Mouse (Mus musculus): ENCODE results near the gene Il4i1. TPM values are rescaled to one million over a fixed set of nuclear protein-coding genes. Genes with fewer than 3 reads are reported as not detected.

Il4i1 gene
- polyA plus RNA-seq, 1 experiment: 71.7 TPM

DNA sequence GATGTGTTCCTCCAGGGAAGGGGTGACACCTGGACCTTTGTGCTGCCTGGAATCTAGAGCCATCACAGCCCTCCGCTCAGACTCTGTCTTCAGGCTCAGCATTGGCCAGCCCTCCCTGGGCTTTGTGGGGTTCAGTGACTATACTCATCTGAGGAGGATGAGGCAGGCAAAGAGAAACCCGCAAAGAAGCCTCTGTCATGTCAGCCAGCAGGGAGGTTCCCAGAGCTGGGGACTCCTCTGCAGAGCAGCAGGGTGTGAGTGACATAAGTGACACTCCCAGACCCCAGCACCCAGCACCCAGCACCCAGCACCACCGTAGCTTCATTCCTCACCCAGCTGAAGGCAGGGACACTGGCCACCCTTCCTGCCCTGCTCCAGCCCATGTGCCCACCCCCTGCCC is 26.7 kb upstream of the Il4i1 start:
- no peaks in the 10 kb centered on the region for H3K27me3 ChIP-seq (ENCODE audit: control insufficient read depth, insufficient read depth, low read length)
- no peaks in the 10 kb centered on the region for H3K4me1 ChIP-seq (replicated peaks; ENCODE audit: control insufficient read depth, insufficient read depth, low read length)
- no peaks in the 10 kb centered on the region for H3K36me3 ChIP-seq (ENCODE audit: control insufficient read depth, insufficient read depth, low read length)
- no peak overlapping the region for H3K27ac ChIP-seq (ENCODE audit: control insufficient read depth, insufficient read depth, low read length)
- no peak overlapping the region for H3K4me3 ChIP-seq (ENCODE audit: control insufficient read depth, insufficient read depth, low read length)
- TF ChIP-seq CTCF (IDR thresholded peaks at IDR 0.05; ENCODE audit: borderline replicate concordance, control insufficient read depth, extremely low read depth, insufficient read depth, low read length, poor library complexity): no peak
- TF ChIP-seq POLR2A (IDR thresholded peaks at IDR 0.05; ENCODE audit: control insufficient read depth, extremely low read depth, insufficient read depth, low read length, poor library complexity): no peak
- WGBS: 80% methylated on average over 3 of the region's 3 CpGs
- no peak for DNase-seq

- no peak for TF ChIP-seq CTCF (IDR thresholded peaks at IDR 0.05; ENCODE audit: borderline replicate concordance, control insufficient read depth, extremely low read depth, insufficient read depth, low read length, poor library complexity)
- no peak for TF ChIP-seq POLR2A (IDR thresholded peaks at IDR 0.05; ENCODE audit: control insufficient read depth, extremely low read depth, insufficient read depth, low read length, poor library complexity)
- 74% methylated on average over 4 of the region's 4 CpGs for WGBS
- no peak for DNase-seq
- Histone ChIP-seq H3K27ac (ENCODE audit: control insufficient read depth, insufficient read depth, low read length) (no peak overlapping the region), H3K4me1 (replicated peaks; ENCODE audit: control insufficient read depth, insufficient read depth, low read length) (no peaks in the 10 kb centered on the region), H3K36me3 (ENCODE audit: control insufficient read depth, insufficient read depth, low read length) (no peaks in the 10 kb centered on the region), H3K4me3 (ENCODE audit: control insufficient read depth, insufficient read depth, low read length) (no peak overlapping the region), H3K27me3 (ENCODE audit: control insufficient read depth, insufficient read depth, low read length) (no peaks in the 10 kb centered on the region)
Measured at GRCm38 (mm10) chr7:44790066-44790465, 26.1 kb upstream of the Il4i1 start.

GRCm38 (mm10) chr7:44792781-44793180 is 23.4 kb upstream of the Il4i1 start:
- Histone ChIP-seq H3K36me3 (ENCODE audit: control insufficient read depth, insufficient read depth, low read length) (no peaks in the 10 kb centered on the region), H3K4me3 (ENCODE audit: control insufficient read depth, insufficient read depth, low read length) (no peak overlapping the region), H3K27ac (ENCODE audit: control insufficient read depth, insufficient read depth, low read length) (no peak overlapping the region), H3K27me3 (ENCODE audit: control insufficient read depth, insufficient read depth, low read length) (no peaks in the 10 kb centered on the region), H3K4me1 (replicated peaks; ENCODE audit: control insufficient read depth, insufficient read depth, low read length) (no peaks in the 10 kb centered on the region)
- DNase-seq: no peak
- TF ChIP-seq CTCF (IDR thresholded peaks at IDR 0.05; ENCODE audit: borderline replicate concordance, control insufficient read depth, extremely low read depth, insufficient read depth, low read length, poor library complexity) (no peak), POLR2A (IDR thresholded peaks at IDR 0.05; ENCODE audit: control insufficient read depth, extremely low read depth, insufficient read depth, low read length, poor library complexity) (no peak)
- WGBS: 80% methylated on average over 6 of the region's 6 CpGs

DNA sequence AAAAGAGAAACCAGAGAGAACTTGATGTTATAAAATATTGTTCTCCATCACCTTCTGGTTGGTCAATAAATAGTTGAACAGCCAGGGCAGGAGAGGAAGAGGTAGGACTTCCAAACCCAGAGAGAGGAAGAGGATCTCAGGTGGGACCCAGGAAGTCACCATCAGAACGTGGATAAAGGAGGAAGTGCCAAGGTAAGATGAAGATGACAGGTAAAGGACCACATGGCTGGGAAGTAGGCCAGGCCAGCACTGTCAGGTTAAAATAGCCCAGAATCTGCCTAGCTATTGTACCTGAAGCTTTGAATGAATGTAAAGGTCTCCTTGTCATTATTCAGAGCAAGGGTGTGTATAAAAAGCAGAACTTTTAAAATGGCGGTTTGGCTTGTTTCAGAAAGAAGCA is 7.3 kb upstream of the Il4i1 start:
- Histone ChIP-seq H3K27ac (ENCODE audit: control insufficient read depth, insufficient read depth, low read length) (no peak overlapping the region), H3K4me3 (ENCODE audit: control insufficient read depth, insufficient read depth, low read length) (no peak overlapping the region), H3K36me3 (ENCODE audit: control insufficient read depth, insufficient read depth, low read length) (no peaks in the 10 kb centered on the region), H3K4me1 (replicated peaks; ENCODE audit: control insufficient read depth, insufficient read depth, low read length) (no peaks in the 10 kb centered on the region), H3K27me3 (ENCODE audit: control insufficient read depth, insufficient read depth, low read length) (no peaks in the 10 kb centered on the region)
- WGBS: 58% methylated on average over 2 of the region's 2 CpGs
- DNase-seq: no peak
- no peak for TF ChIP-seq CTCF (IDR thresholded peaks at IDR 0.05; ENCODE audit: borderline replicate concordance, control insufficient read depth, extremely low read depth, insufficient read depth, low read length, poor library complexity)
- TF ChIP-seq POLR2A (IDR thresholded peaks at IDR 0.05; ENCODE audit: control insufficient read depth, extremely low read depth, insufficient read depth, low read length, poor library complexity): no peak

DNA sequence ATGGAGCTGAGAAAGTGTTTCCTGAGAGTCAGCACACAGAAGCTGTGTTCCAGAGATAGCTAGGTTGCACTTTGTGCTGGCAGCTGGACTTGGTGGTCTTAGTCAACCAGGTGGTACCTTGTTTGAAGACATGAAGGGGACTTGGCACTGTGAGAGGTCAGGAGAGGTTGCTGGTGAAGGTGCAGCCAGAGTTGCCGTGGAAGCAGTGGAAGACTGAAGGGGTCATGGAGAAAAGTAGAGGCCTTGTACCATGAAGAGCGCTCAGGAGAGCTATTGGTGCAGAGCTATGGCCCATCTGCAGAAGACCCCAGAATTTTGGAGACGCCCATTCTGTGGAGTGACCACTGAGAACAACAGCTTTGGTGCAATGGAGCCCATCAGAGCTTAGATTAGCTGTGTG is 6.7 kb upstream of the Il4i1 start:
- Histone ChIP-seq H3K36me3 (ENCODE audit: control insufficient read depth, insufficient read depth, low read length) (no peaks in the 10 kb centered on the region), H3K4me3 (ENCODE audit: control insufficient read depth, insufficient read depth, low read length) (no peak overlapping the region), H3K4me1 (replicated peaks; ENCODE audit: control insufficient read depth, insufficient read depth, low read length) (no peaks in the 10 kb centered on the region), H3K27ac (ENCODE audit: control insufficient read depth, insufficient read depth, low read length) (no peak overlapping the region), H3K27me3 (ENCODE audit: control insufficient read depth, insufficient read depth, low read length) (no peaks in the 10 kb centered on the region)
- no peak for TF ChIP-seq CTCF (IDR thresholded peaks at IDR 0.05; ENCODE audit: borderline replicate concordance, control insufficient read depth, extremely low read depth, insufficient read depth, low read length, poor library complexity)
- TF ChIP-seq POLR2A (IDR thresholded peaks at IDR 0.05; ENCODE audit: control insufficient read depth, extremely low read depth, insufficient read depth, low read length, poor library complexity): no peak
- 96% methylated on average over 3 of the region's 3 CpGs for WGBS
- no peak for DNase-seq

- Histone ChIP-seq H3K4me1 (replicated peaks; ENCODE audit: control insufficient read depth, insufficient read depth, low read length) (peaks cover 4% of the 10 kb centered on the region), H3K27ac (ENCODE audit: control insufficient read depth, insufficient read depth, low read length) (no peak overlapping the region), H3K36me3 (ENCODE audit: control insufficient read depth, insufficient read depth, low read length) (no peaks in the 10 kb centered on the region), H3K4me3 (ENCODE audit: control insufficient read depth, insufficient read depth, low read length) (no peak overlapping the region), H3K27me3 (ENCODE audit: control insufficient read depth, insufficient read depth, low read length) (no peaks in the 10 kb centered on the region)
- TF ChIP-seq CTCF (IDR thresholded peaks at IDR 0.05; ENCODE audit: borderline replicate concordance, control insufficient read depth, extremely low read depth, insufficient read depth, low read length, poor library complexity): no peak
- no peak for TF ChIP-seq POLR2A (IDR thresholded peaks at IDR 0.05; ENCODE audit: control insufficient read depth, extremely low read depth, insufficient read depth, low read length, poor library complexity)
- no peak for DNase-seq
- WGBS: 82% methylated on average over 4 of the region's 4 CpGs
Measured at GRCm38 (mm10) chr7:44810365-44810764, 5.8 kb upstream of the Il4i1 start.
